ENCODE assay signal across 35 mouse cellular contexts in the genomic region with DNA sequence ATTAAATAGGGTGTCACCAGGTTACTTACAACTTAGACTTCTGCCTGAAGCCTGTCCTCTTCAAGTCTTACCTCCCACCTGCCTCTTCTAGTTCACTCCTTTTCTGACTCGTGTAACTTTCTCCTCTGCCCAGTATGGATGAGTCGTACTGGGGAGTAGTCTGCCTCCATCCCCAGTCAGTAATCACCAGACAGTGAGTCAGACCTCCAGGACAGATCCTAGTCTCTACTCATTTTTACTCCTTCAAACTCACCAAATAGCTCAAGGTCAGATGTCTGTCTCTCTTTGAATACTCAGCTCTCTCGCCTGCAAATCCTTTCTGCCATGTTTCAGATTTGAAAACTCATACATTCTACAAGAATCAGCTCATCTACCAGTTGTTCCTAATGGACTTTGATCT. TPM values are rescaled to one million over a fixed set of nuclear protein-coding genes. Genes with fewer than 3 reads are reported as not detected.
A peak's percentile ranks its signal among the peaks of the same experiment; 100 is the strongest.
DNase-seq lines count a peak whose midpoint lies in the region; ATAC-seq and TF ChIP-seq lines count a peak whose summit lies in the region.
"Had no signal": no experiment of that assay in that cellular context is flagged by ENCODE, and none has a peak within 500 bp of the region (broad histone marks: within the 10 kb centered on the region; RNA-seq: fewer than 3 reads in every experiment).

No protein-coding gene starts in this region.

- no peak overlapping the region for H3K9ac ChIP-seq in ES-E14 (ENCODE audit: insufficient read depth, low read depth, low read length, poor library complexity, severe bottlenecking)
- no peak overlapping the region for H3K9ac ChIP-seq in liver, postnatal 0 days (replicated peaks)
- no peak overlapping the region for H3K9ac ChIP-seq in kidney, embryonic 16.5 days (replicated peaks; ENCODE audit: low read length)
- H3K9ac ChIP-seq: forebrain, embryonic 15.5 days; hindbrain, embryonic 14.5 days; limb, embryonic 12.5 days; liver, embryonic 15.5 days; lung, embryonic 15.5 days had no signal

- no peak for TF ChIP-seq EP300 in liver, postnatal 0 days (IDR thresholded peaks at IDR 0.05; ENCODE audit: low read depth)

- peaks cover 2 to 4% of the 10 kb centered on the region in 2 experiments; a peak in 2 of 4 replicates for H3K4me1 ChIP-seq in ES-E14 (ENCODE audit: control insufficient read depth in 2 of 2, insufficient read depth in 2 of 2, low read length in 2 of 2, poor library complexity in 1 of 2)
- H3K4me1 ChIP-seq in embryonic fibroblast, embryonic 13.5 days (ENCODE audit: control insufficient read depth, insufficient read depth, low read length), result no peaks in the 10 kb centered on the region; the same call in 1 of the 2 replicates
- no peaks in the 10 kb centered on the region for H3K4me1 ChIP-seq in liver, postnatal 0 days (ENCODE audit: insufficient read depth)
- no peaks in the 10 kb centered on the region for H3K4me1 ChIP-seq in kidney, embryonic 16.5 days (ENCODE audit: insufficient read depth, low read length)
- H3K4me1 ChIP-seq: forebrain, embryonic 10.5 days; forebrain, embryonic 15.5 days; limb, embryonic 12.5 days; liver, embryonic 15.5 days; lung, embryonic 15.5 days had no signal

- H3K4me3 ChIP-seq in ES-E14 (ENCODE audit: insufficient read depth in 1 of 2, low read depth in 1 of 2, low read length in 2 of 2, poor library complexity in 1 of 2, severe bottlenecking in 1 of 2), result no peak overlapping the region
- H3K4me3 ChIP-seq in embryonic fibroblast, embryonic 13.5 days (ENCODE audit: insufficient read depth, low read length), result no peak overlapping the region
- H3K4me3 ChIP-seq in liver, postnatal 0 days (ENCODE audit: low read depth, low read length), result no peak overlapping the region
- no peak overlapping the region for H3K4me3 ChIP-seq in kidney, embryonic 16.5 days (ENCODE audit: low read length)
- H3K4me3 ChIP-seq: forebrain, embryonic 10.5 days; forebrain, embryonic 15.5 days; limb, embryonic 12.5 days; liver, embryonic 15.5 days; lung, embryonic 15.5 days had no signal

- H3K4me2 ChIP-seq in liver, postnatal 0 days (ENCODE audit: low read depth, low read length), result no peak overlapping the region
- H3K4me2 ChIP-seq in kidney, embryonic 16.5 days (replicated peaks; ENCODE audit: low read depth, low read length), result no peak overlapping the region
- H3K4me2 ChIP-seq: forebrain, embryonic 15.5 days; heart, embryonic 11.5 days; hindbrain, embryonic 14.5 days; limb, embryonic 12.5 days; liver, embryonic 15.5 days; lung, embryonic 15.5 days; midbrain, embryonic 11.5 days had no signal

- in situ Hi-C loops in ES-E14 (cut with MboI; ENCODE audit: low sequenced_read_pairs in 2 of 2, unreplicated experiment in 2 of 2) (no loop called here), Patski (cut with MboI; ENCODE audit: low pct_unique_long_range_greater_than_20kb) (no loop called here)

- 85% methylated on average over 3 of the region's 3 CpGs for WGBS in liver, postnatal 0 days (ENCODE audit: insufficient replicate concordance)
- 91% methylated on average over 3 of the region's 3 CpGs for WGBS in kidney, embryonic 16.5 days

- DNase-seq in adrenal gland, adult (ENCODE audit: inconsistent age in 2 of 2, low spot score in 1 of 2), result peak; percentile 54 to 72
- DNase-seq in adrenal gland, adult 18-20 months (ENCODE audit: low spot score in 2 of 2), result no peak
- DNase-seq in ES-E14 (ENCODE audit: low read depth, low spot score), result peak; percentile 8
- DNase-seq in Patski (ENCODE audit: low read depth, low spot score), result peak; percentile 64
- no peak for DNase-seq in liver, postnatal 0 days
- no peak for DNase-seq in urinary bladder, adult 18-20 months (ENCODE audit: low spot score in 2 of 2)
- DNase-seq: cerebellum, adult 2 months; cerebellum, postnatal 25 days; gastrocnemius, postnatal 25 days; heart, adult 18-20 months; heart, postnatal 4 days; kidney, adult 9 months; kidney, postnatal 14 days; right cerebral cortex, postnatal 25 days; thymus, adult 2 months; thymus, postnatal 4 days had no signal

- TF ChIP-seq CTCF in Patski (IDR thresholded peaks at IDR 0.05), result no peak
- no peak for TF ChIP-seq CTCF in embryonic fibroblast, embryonic 13.5 days (IDR thresholded peaks at IDR 0.05; ENCODE audit: borderline replicate concordance, insufficient read depth, low read length)
- no peak for TF ChIP-seq CTCF in liver, postnatal 0 days (IDR thresholded peaks at IDR 0.05; ENCODE audit: low read depth)

- CTCF ChIA-PET in Patski (lab: Charles Lee), result interaction anchor here (1.5 to 1.9 kb wide), 2 partner anchors 10 to 16 kb away, joined by 3 to 5 read pairs; no protein-coding TSS in a partner anchor

- no peak for TF ChIP-seq POLR2A in embryonic fibroblast, embryonic 13.5 days (IDR thresholded peaks at IDR 0.05; ENCODE audit: low read depth, low read length)

- POLR2A ChIA-PET in Patski (lab: Charles Lee), result interaction anchor here (0.8 kb wide), 1 partner anchor 16 kb away, joined by 3 read pairs; no protein-coding TSS in a partner anchor

- peak; percentile 60 for ATAC-seq in Patski
- no peak for ATAC-seq in liver, postnatal 0 days
- no peak for ATAC-seq in kidney, embryonic 16.5 days (ENCODE audit: low FRiP score, low TSS enrichment)
- ATAC-seq: activated CD4-positive, CD25-positive, alpha-beta regulatory T cell, adult 4 months; CD4-positive, CD25-positive, alpha-beta regulatory T cell, adult 4 months; forebrain, embryonic 15.5 days; intestine, postnatal 0 days; midbrain, embryonic 16.5 days had no signal

- H3K27ac ChIP-seq in ES-E14 (ENCODE audit: insufficient read depth, low read depth, low read length, poor library complexity, severe bottlenecking), result no peak overlapping the region
- H3K27ac ChIP-seq in embryonic fibroblast, embryonic 13.5 days (ENCODE audit: insufficient read depth, low read length), result peak overlapping the region; percentile 38
- H3K27ac ChIP-seq in liver, postnatal 0 days (ENCODE audit: low read depth), result no peak overlapping the region
- no peak overlapping the region for H3K27ac ChIP-seq in kidney, embryonic 16.5 days (ENCODE audit: low read length)
- H3K27ac ChIP-seq: forebrain, embryonic 10.5 days; forebrain, embryonic 15.5 days; hindbrain, embryonic 14.5 days; limb, embryonic 12.5 days; liver, embryonic 15.5 days; lung, embryonic 15.5 days had no signal

- no peaks in the 10 kb centered on the region for H3K27me3 ChIP-seq in Patski
- H3K27me3 ChIP-seq in liver, postnatal 0 days (ENCODE audit: insufficient read depth, low read length), result no peaks in the 10 kb centered on the region
- H3K27me3 ChIP-seq in kidney, embryonic 16.5 days (ENCODE audit: insufficient read depth, low read length), result no peaks in the 10 kb centered on the region
- H3K27me3 ChIP-seq: forebrain, embryonic 15.5 days; limb, embryonic 12.5 days; liver, embryonic 15.5 days; lung, embryonic 15.5 days had no signal

- H3K9me3 ChIP-seq in ES-E14 (ENCODE audit: control insufficient read depth, insufficient read depth, low read depth, low read length), result no peaks in the 10 kb centered on the region
- H3K9me3 ChIP-seq in liver, postnatal 0 days (ENCODE audit: low read length), result no peaks in the 10 kb centered on the region
- H3K9me3 ChIP-seq in kidney, embryonic 16.5 days (ENCODE audit: low read length), result no peaks in the 10 kb centered on the region
- H3K9me3 ChIP-seq: forebrain, embryonic 10.5 days; forebrain, embryonic 15.5 days; limb, embryonic 12.5 days; liver, embryonic 15.5 days; lung, embryonic 15.5 days had no signal

- H3K36me3 ChIP-seq in ES-E14 (ENCODE audit: control insufficient read depth, insufficient read depth, low read length, poor library complexity, severe bottlenecking), result peaks cover 3% of the 10 kb centered on the region
- peaks cover 49% of the 10 kb centered on the region for H3K36me3 ChIP-seq in liver, postnatal 0 days (replicated peaks; ENCODE audit: insufficient read depth, low read length)
- H3K36me3 ChIP-seq in kidney, embryonic 16.5 days (ENCODE audit: insufficient read depth, low read length), result peaks cover 29% of the 10 kb centered on the region

TF ChIP-seq in ES-E14, 5 proteins besides CTCF, POLR2A, EP300 and RAD21:
- no peak for TF ChIP-seq ZNF384 (IDR thresholded peaks at IDR 0.05; ENCODE audit: low read depth, low read length)
- TF ChIP-seq MAFK (IDR thresholded peaks at IDR 0.05; ENCODE audit: insufficient read depth, low read depth, low read length), result no peak
- TF ChIP-seq ZC3H11A (IDR thresholded peaks at IDR 0.05; ENCODE audit: borderline replicate concordance, low read depth, low read length), result no peak
- TF ChIP-seq CHD2 (IDR thresholded peaks at IDR 0.05; ENCODE audit: low read depth, low read length), result no peak
- TF ChIP-seq HCFC1 (IDR thresholded peaks at IDR 0.05; ENCODE audit: borderline replicate concordance, insufficient read depth, low read length), result no peak

RNA-seq across cellular contexts. Expression of a gene that starts 35.9 kb away (rescaled TPM):
- 10 to 100 TPM; 38.4 to 47.7 TPM for total RNA-seq in adrenal gland, adult 18-20 months (2021)
- total RNA-seq in ES-E14 (2012; rRNA removed), result 39.0 and 59.6 TPM in 2 replicates
- 45.7 TPM for polyA plus RNA-seq in Patski (2021)
- 80.4 and 87.1 TPM in 2 replicates for polyA plus RNA-seq in embryonic fibroblast, embryonic 13.5 days (2011; ENCODE audit: insufficient read length, low read depth, missing spikeins)
- 14.8 and 17.8 TPM in 2 replicates for polyA plus RNA-seq in liver, postnatal 0 days (2015; fragmentation: Nextera tagmentation; extraction: Ambion mirVana)
- 63.7 and 71.3 TPM in 2 replicates for polyA plus RNA-seq in kidney, embryonic 16.5 days (2015; fragmentation: Nextera tagmentation; extraction: Ambion mirVana)

RNA-seq across cellular contexts. Expression of a gene that starts 50.5 kb away (rescaled TPM):
- not detected for total RNA-seq in adrenal gland, adult 18-20 months (2021)
- total RNA-seq in ES-E14 (2012; rRNA removed), result 0.45 and 0.48 TPM in 2 replicates
- polyA plus RNA-seq in Patski (2021), result 0.10 TPM
- not detected in 2 replicates for polyA plus RNA-seq in embryonic fibroblast, embryonic 13.5 days (2011; ENCODE audit: insufficient read length, low read depth, missing spikeins)
- 0.08 and 0.12 TPM in 2 replicates for polyA plus RNA-seq in liver, postnatal 0 days (2015; fragmentation: Nextera tagmentation; extraction: Ambion mirVana)
- 0.24 and 0.36 TPM in 2 replicates for polyA plus RNA-seq in kidney, embryonic 16.5 days (2015; fragmentation: Nextera tagmentation; extraction: Ambion mirVana)
- total RNA-seq: heart, adult 18-20 months; heart, postnatal 4 days; left cerebral cortex, adult 18-20 months; left cerebral cortex, postnatal 25 days; liver, adult 2 months; megakaryocyte progenitor cell, adult 5-6 weeks had no signal
- polyA plus RNA-seq: cerebellum, adult 2 months; liver, adult 2 months; spleen, adult 2 months had no signal

Comparison
In these comparisons a context has a peak if more than half of its experiments do, and no peak if none do; other contexts are left out.
1. DNase-seq: peak in adrenal gland, adult (2 of 2), ES-E14 (single experiment) and Patski (single experiment); none in adrenal gland, adult 18-20 months (0 of 2), liver, postnatal 0 days (single experiment) and urinary bladder, adult 18-20 months (0 of 2).